Mouse (Mus musculus): ENCODE results near the gene Nos1ap. TPM values are rescaled to one million over a fixed set of nuclear protein-coding genes. Genes with fewer than 3 reads are reported as not detected.

Nos1ap gene
- polyA plus RNA-seq, 1 experiment, result 3.5 TPM

- TF ChIP-seq POLR2A (IDR thresholded peaks at IDR 0.05; ENCODE audit: low read depth, low read length) (no peak), CTCF (IDR thresholded peaks at IDR 0.05; ENCODE audit: borderline replicate concordance, insufficient read depth, low read length) (no peak)
- H3K4me3 ChIP-seq (ENCODE audit: insufficient read depth, low read length), result no peak overlapping the region
- H3K27ac ChIP-seq (ENCODE audit: insufficient read depth, low read length), result no peak overlapping the region
- H3K4me1 ChIP-seq (ENCODE audit: control insufficient read depth, insufficient read depth, low read length), result peaks cover 5% of the 10 kb centered on the region; the same call in 1 of the 2 replicates
Observed at GRCm38 (mm10) chr1:170554235-170554938, 35.3 kb downstream of the Nos1ap start.

DNA sequence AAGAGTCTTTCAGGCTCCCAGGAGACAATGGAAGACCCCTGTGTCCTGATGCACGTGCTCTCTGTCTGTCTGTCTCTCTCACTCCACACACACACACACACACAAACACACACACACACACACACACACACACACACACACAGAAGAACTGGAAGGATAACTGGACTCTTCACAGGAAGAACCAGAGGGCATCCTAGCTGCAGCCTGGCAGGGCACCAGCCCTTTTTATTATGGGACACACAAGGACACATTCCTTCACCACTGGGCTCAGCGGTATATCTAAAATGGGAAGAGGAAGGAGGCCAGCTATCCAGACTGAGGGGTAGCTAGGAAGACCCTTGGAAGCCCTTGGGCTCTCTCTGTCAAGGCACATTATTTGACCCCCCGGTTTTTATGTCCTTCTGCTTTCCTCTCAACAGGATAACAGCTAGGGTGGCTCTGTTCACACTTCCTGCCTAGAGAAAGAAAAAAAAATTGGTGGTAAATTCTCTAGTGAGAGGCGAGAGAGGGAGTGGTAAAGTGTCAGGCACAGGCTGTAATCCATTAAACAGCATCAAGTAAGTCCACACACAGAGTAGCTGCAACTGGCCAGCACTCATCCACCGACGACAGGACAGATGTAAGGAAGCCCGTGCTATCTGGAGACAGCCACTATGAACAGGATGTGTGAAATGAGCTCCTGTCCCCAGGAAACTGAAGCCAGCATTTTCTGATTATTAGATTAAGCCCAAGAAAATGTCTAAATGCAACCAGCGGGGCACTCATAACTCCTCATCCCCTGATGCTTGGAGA is 38.8 kb downstream of the Nos1ap start:
- H3K27ac ChIP-seq (ENCODE audit: insufficient read depth, low read length), result no peak overlapping the region
- H3K4me3 ChIP-seq (ENCODE audit: insufficient read depth, low read length), result no peak overlapping the region
- peaks cover 5% of the 10 kb centered on the region; the same call in 1 of the 2 replicates for H3K4me1 ChIP-seq (ENCODE audit: control insufficient read depth, insufficient read depth, low read length)
- TF ChIP-seq CTCF (IDR thresholded peaks at IDR 0.05; ENCODE audit: borderline replicate concordance, insufficient read depth, low read length) (no peak), POLR2A (IDR thresholded peaks at IDR 0.05; ENCODE audit: low read depth, low read length) (no peak)

DNA sequence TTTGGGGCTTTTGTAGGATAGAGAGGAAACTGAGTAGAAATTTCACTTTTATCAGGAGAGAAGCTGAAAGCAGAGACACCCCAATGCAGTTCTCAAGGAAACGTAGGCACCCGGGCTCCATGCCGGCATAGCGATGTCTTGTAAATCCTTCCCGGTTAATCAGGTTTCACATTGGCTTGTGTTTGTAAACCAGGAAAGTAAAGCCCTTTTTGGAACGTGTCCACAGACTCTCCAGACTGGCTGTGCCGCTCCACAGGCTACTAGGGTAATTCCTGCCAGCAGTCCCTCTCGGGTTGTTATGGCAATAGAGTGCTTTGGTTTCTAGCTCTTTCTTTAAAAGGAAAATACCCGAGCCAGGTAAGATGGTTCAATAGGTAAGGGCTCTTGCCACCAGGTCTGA is 40.6 kb downstream of the Nos1ap start:
- no peak overlapping the region for H3K27ac ChIP-seq (ENCODE audit: insufficient read depth, low read length)
- H3K4me3 ChIP-seq (ENCODE audit: insufficient read depth, low read length), result no peak overlapping the region
- H3K4me1 ChIP-seq (ENCODE audit: control insufficient read depth, insufficient read depth, low read length), result no peaks in the 10 kb centered on the region
- TF ChIP-seq POLR2A (IDR thresholded peaks at IDR 0.05; ENCODE audit: low read depth, low read length) (no peak), CTCF (IDR thresholded peaks at IDR 0.05; ENCODE audit: borderline replicate concordance, insufficient read depth, low read length) (no peak)

DNA sequence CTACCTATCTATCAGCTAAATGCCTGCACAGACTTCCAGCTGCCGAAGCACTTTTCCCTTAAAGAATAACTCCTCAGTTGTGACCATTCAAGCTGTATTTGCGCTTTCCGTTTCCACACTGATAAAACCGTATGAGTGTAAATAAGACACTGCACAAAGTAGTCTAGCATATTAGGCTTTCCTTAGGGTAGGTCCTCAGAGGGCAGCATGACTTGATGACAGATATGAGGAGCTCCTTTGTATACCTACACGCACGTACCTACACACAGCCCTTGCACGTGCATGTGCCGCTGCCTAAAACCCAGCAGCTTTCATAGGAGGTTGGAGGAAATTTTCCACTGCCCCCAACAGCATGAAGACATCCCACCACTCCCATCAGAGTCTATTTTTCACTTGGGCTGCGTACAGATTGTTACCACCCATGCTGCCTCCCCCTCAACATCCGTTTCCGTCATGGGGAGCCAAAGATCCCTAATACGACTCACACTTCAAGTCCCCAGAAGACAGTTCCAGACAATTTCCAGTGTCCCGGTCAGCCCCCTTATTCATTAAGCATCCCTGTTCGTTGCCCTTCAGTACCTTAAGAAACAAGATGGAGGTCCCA is 41.4 kb downstream of the Nos1ap start:
- TF ChIP-seq POLR2A (IDR thresholded peaks at IDR 0.05; ENCODE audit: low read depth, low read length), result no peak
- no peak for TF ChIP-seq CTCF (IDR thresholded peaks at IDR 0.05; ENCODE audit: borderline replicate concordance, insufficient read depth, low read length)
- no peak overlapping the region for H3K4me3 ChIP-seq (ENCODE audit: insufficient read depth, low read length)
- no peak overlapping the region for H3K27ac ChIP-seq (ENCODE audit: insufficient read depth, low read length)
- H3K4me1 ChIP-seq (ENCODE audit: control insufficient read depth, insufficient read depth, low read length), result no peaks in the 10 kb centered on the region

- H3K4me1 ChIP-seq (ENCODE audit: control insufficient read depth, insufficient read depth, low read length), result no peaks in the 10 kb centered on the region
- H3K27ac ChIP-seq (ENCODE audit: insufficient read depth, low read length), result no peak overlapping the region
- no peak overlapping the region for H3K4me3 ChIP-seq (ENCODE audit: insufficient read depth, low read length)
- no peak for TF ChIP-seq CTCF (IDR thresholded peaks at IDR 0.05; ENCODE audit: borderline replicate concordance, insufficient read depth, low read length)
- TF ChIP-seq POLR2A (IDR thresholded peaks at IDR 0.05; ENCODE audit: low read depth, low read length), result no peak
Observed at GRCm38 (mm10) chr1:170546297-170546696, 43.4 kb downstream of the Nos1ap start.

DNA sequence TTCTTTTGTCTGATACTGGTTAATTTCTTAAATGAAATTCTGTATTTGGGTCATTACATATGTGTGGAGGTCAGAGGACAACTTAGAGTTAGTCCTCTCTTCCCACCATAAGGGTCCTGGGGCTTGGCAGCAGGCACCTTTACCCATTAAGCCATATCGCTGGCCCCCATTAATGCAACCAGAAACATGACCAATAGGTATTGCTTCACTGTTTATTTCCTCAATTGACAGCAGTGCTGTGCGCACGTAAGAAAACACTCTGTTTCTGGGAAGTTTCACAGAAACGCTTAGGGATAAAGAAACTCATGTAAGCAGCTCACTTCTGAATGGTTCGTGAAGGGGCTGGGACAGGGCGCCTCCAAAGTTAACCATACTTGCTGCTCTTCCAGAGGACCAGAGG is 44.4 kb downstream of the Nos1ap start:
- H3K4me1 ChIP-seq (ENCODE audit: control insufficient read depth, insufficient read depth, low read length), result no peaks in the 10 kb centered on the region
- H3K4me3 ChIP-seq (ENCODE audit: insufficient read depth, low read length), result no peak overlapping the region
- TF ChIP-seq CTCF (IDR thresholded peaks at IDR 0.05; ENCODE audit: borderline replicate concordance, insufficient read depth, low read length) (no peak), POLR2A (IDR thresholded peaks at IDR 0.05; ENCODE audit: low read depth, low read length) (no peak)
- H3K27ac ChIP-seq (ENCODE audit: insufficient read depth, low read length), result no peak overlapping the region

DNA sequence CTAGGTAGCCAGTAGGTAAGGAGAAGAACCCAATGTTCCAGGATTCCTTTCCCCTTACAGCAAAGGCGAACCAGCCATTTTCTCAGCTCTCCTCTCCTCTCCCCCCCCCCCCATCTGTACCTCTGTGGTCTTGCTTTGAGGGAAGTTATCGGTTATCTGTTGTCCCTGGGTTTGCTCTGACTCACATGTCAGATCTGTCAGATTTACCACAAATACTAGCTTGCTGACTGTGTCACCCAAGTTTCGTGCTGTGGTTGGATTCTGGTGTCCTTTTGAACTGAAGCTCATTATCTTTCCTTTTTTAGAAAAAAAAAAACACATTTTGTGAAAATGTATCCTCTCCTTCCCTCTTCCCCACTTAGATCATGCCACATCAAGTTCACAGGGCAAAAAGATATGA is 50.2 kb downstream of the Nos1ap start:
- H3K4me3 ChIP-seq (ENCODE audit: insufficient read depth, low read length), result no peak overlapping the region
- H3K4me1 ChIP-seq (ENCODE audit: control insufficient read depth, insufficient read depth, low read length), result peaks cover 4% of the 10 kb centered on the region; the same call in 1 of the 2 replicates
- no peak for TF ChIP-seq POLR2A (IDR thresholded peaks at IDR 0.05; ENCODE audit: low read depth, low read length)
- no peak for TF ChIP-seq CTCF (IDR thresholded peaks at IDR 0.05; ENCODE audit: borderline replicate concordance, insufficient read depth, low read length)
- H3K27ac ChIP-seq (ENCODE audit: insufficient read depth, low read length), result no peak overlapping the region

DNA sequence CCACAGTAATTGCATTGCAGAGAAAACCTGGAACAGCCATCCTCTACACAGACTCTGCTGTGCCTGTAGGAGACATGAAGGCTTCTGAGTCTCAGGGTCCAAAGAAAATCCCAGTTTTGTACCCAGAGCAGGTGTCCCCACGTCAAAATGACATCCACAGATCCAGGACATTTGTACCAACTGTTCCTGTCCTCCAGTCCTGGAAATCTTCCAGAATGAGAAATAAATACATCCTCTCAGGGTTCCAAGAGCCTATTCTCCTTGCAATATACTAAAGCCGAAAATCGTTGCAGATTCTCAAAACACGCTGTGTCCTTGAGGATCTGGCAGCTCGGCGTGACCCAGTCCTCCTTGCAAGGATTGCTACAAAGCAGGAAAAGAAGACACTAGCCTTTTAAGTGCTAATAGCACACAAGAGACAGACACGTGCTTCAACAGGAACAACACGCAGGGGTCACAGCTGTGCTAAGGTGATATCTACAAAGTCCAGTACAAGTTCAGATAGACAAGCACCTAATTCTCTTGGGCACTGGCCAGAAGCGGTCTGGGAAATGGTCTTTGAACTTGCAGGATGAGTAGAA is 51.1 kb downstream of the Nos1ap start:
- TF ChIP-seq POLR2A (IDR thresholded peaks at IDR 0.05; ENCODE audit: low read depth, low read length) (no peak), CTCF (IDR thresholded peaks at IDR 0.05; ENCODE audit: borderline replicate concordance, insufficient read depth, low read length) (no peak)
- H3K4me1 ChIP-seq (ENCODE audit: control insufficient read depth, insufficient read depth, low read length), result peaks cover 4% of the 10 kb centered on the region; the same call in 1 of the 2 replicates

GRCm38 (mm10) chr1:170536344-170536743 is 53.3 kb downstream of the Nos1ap start:
- peaks cover 4% of the 10 kb centered on the region; the same call in 1 of the 2 replicates for H3K4me1 ChIP-seq (ENCODE audit: control insufficient read depth, insufficient read depth, low read length)
- no peak overlapping the region for H3K27ac ChIP-seq (ENCODE audit: insufficient read depth, low read length)
- no peak for TF ChIP-seq POLR2A (IDR thresholded peaks at IDR 0.05; ENCODE audit: low read depth, low read length)
- TF ChIP-seq CTCF (IDR thresholded peaks at IDR 0.05; ENCODE audit: borderline replicate concordance, insufficient read depth, low read length), result no peak
- H3K4me3 ChIP-seq (ENCODE audit: insufficient read depth, low read length), result no peak overlapping the region

More for the DNA sequence above, 51.1 kb downstream of the Nos1ap start:
- Histone ChIP-seq H3K4me3 (ENCODE audit: insufficient read depth, low read length) (no peak overlapping the region), H3K27ac (ENCODE audit: insufficient read depth, low read length) (no peak overlapping the region)

All from embryonic fibroblast, embryonic 13.5 days (primary cell).